Mouse (Mus musculus) liver, adult 2 months (tissue): ENCODE data around the gene Kdm6b.

Experiments used
- CTCF ChIP-seq: fragments of 200-500 bp; IDR thresholded peaks from 2 replicates; pipeline ENCODE4 v1.5.1; 2011; ENCODE audit warnings: low read depth, low read length, control low read depth
- POLR2A ChIP-seq: fragments of 200-500 bp; IDR thresholded peaks from 2 replicates; pipeline ENCODE4 v1.6.1; 2011; ENCODE audit warnings: low read length, control low read depth; ENCODE audit not compliant: insufficient read depth; ENCODE audit errors: extremely low read depth

DNA sequence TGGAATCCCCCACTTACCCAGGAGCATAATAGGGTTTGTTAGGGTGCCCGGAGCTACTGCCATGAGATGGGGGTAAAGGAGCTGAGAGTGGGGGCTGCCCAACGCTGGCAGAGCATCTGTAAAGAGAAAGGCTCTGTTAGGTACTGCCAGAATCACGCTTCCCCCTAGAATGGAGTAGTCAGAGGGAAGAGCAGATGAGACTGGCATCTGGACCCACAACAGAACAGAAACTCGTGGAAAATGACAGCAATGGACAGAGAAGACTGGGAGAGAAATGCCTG, 5.8 kb downstream of the Kdm6b start:
- TF ChIP-seq CTCF = no peak
- TF ChIP-seq POLR2A = no peak
